Mouse (Mus musculus) retina, postnatal 1 day (tissue): ENCODE data around the gene Etnk2.

Source experiments
- DNase-seq: peaks from one replicate; pipeline ENCODE4 v3.0.0-alpha.2; 2012

Gene Etnk2

GRCm38 (mm10) chr1:133418164-133418800 is 54.9 kb downstream of the Etnk2 start:
- peak; percentile 67 for DNase-seq

- DNase-seq = no peak
Observed at GRCm38 (mm10) chr1:133419178-133419834, 55.9 kb downstream of the Etnk2 start.

- DNase-seq = no peak
Observed at GRCm38 (mm10) chr1:133420491-133420890, 57.1 kb downstream of the Etnk2 start.

GRCm38 (mm10) chr1:133421061-133421460 is 57.7 kb downstream of the Etnk2 start:
- DNase-seq = no peak

GRCm38 (mm10) chr1:133421975-133422570 is 58.7 kb downstream of the Etnk2 start:
- no peak for DNase-seq

GRCm38 (mm10) chr1:133422615-133423161 is 59.3 kb downstream of the Etnk2 start:
- DNase-seq = peak; percentile 64

- DNase-seq = no peak
Observed at GRCm38 (mm10) chr1:133423166-133423542, 59.8 kb downstream of the Etnk2 start.

- DNase-seq = peak; percentile 85
Observed at GRCm38 (mm10) chr1:133423543-133424480, 60.4 kb downstream of the Etnk2 start, which contains the start of gene Sox13. Sox13 (minus strand) TSS chr1:133424377.

GRCm38 (mm10) chr1:133424547-133425140 is 61.3 kb downstream of the Etnk2 start:
- DNase-seq = no peak
